Mouse (Mus musculus) kidney, adult 2 months (tissue): Measurements from ENCODE around the gene AI593442.

Experiments used
- CTCF ChIP-seq: fragments of 200-500 bp; conservative IDR thresholded peaks from 2 replicates; pipeline ENCODE4 v1.5.1; 2011; ENCODE audit warnings: low read depth, mild to moderate bottlenecking, control low read depth, low read length, moderate library complexity, mixed read lengths; ENCODE audit not compliant: insufficient read depth, insufficient read length
- POLR2A ChIP-seq: fragments of 200-500 bp; IDR thresholded peaks from one replicate; pipeline ENCODE4 v1.6.1; 2011; ENCODE audit warnings: low read depth, low read length, control low read depth

DNA sequence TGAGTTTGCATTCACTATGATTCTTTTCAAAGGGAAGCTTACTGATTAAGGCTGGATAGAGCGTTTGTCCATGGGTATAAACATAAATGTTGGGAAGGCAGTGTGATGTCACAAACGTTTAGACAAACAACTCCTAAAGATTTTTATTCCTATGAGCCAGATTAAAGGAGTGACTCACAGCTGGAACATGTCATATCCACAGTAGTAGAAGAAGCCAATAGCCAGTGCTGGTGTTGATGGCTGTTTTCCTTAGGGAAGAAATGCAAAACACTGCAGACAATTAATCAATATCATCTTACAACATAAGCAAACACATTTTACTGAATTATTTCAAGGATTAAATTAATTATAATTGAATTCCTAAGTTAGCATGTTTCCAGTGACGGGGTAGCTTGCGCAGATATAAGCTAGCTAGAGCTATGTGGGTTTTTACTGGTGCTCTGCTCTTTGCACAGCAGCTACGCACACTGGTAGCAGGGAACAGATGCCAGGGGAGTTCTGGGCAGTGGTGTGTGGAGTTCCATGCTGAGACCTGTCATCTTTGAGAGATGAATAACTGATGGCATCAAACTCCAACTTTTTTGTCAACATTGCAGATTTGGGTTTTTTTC, 29.1 kb downstream of the AI593442 start:
- TF ChIP-seq CTCF (no peak), POLR2A (no peak)
